Mouse (Mus musculus) lung, adult 18-20 months (tissue): Measurements from ENCODE around the gene Cnot8.

Experiments
- DNase-seq, 2 experiments: peaks; one replicate each; pipeline ENCODE4 v3.0.0; 2022; ENCODE audit warnings: mixed read lengths in 2 of 2

Cnot8 gene

DNA sequence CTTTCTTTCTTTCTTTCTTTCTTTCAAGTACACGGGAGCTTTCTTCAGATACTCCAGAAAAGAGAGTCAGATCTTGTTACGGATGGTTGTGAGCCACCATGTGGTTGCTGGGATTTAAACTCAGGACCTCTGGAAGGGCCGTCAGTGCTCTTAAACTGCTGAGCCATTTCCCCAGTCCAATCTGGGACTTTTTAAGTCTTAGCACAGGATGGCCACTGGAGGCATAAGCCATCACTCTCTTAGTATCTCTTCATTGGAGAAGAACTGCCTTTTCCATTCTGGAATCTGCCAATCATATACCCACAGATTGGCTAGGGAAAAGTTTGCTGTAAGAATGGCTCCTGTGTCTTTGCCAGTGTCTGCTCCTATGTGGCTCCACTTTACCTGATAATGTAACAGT is 3.1 kb downstream of the Cnot8 start:
- no peak for DNase-seq

GRCm38 (mm10) chr11:58107664-58108337 is 3.8 kb downstream of the Cnot8 start:
- DNase-seq = no peak

DNA sequence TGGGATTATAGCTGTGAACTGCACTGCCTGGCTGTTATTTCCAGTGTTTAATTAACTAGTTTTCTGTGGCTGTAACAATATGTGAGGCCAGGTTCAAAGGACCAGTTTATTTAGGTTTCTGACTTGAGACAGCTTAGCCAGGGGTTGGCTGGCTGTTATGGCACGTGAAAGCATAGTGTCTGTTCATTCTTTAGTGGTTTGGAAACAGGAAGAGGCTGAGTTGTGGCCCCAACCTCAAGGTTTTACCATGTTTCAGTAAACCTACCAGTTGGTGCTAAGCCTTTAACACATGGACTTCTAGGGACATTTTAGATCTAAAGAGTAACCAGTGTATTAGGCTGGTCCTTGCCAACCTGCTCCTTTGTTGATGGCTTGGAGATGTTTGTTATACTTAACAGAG is 12.6 kb downstream of the Cnot8 start:
- DNase-seq = no peak

- DNase-seq = no peak
Measured at GRCm38 (mm10) chr11:58117044-58117652, 13.2 kb downstream of the Cnot8 start.

DNA sequence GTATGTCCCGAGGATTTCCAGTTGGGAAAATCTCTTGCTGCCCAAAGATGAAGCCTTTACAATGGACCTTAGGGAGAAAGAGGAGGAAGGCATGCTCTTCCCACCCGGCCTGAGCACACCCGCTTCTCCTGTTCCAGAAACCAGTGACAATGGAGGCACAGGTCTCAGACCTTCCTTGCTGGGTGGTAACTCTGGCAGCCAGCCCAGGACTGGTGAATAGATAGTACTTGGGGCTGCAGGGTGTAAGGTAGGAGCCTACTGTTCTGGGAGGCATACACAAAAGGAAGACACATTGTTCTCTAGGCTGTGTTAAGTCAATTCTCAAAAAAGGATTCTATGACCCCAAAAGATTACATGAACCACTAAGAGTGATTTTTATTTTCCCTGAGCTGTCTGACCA is 16.7 kb downstream of the Cnot8 start:
- no peak for DNase-seq

- DNase-seq = no peak
Measured at GRCm38 (mm10) chr11:58121351-58121750, 17.4 kb downstream of the Cnot8 start.

GRCm38 (mm10) chr11:58123711-58124110 is 19.8 kb downstream of the Cnot8 start:
- no peak for DNase-seq

DNA sequence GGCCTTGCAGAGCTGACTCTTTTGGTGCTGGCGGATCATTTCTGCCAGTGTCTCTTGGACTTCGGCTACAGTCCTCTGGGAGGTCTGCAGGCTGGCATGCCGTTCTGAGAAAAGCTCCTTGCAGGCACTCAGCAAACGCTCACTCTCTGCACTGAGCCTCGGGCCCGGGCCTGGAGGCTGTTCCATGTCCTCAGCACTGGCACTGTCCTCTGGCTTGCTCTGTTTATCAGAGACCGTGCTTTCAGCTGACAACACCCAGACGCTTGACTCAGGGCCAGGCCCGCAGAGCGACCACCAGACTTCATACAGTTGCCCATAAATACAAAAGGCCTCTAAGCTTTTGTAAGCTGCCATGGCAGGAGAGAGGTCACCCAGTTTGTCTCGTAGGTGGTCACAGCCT is 21.1 kb downstream of the Cnot8 start:
- no peak for DNase-seq

GRCm38 (mm10) chr11:58126397-58127160 is 22.6 kb downstream of the Cnot8 start:
- DNase-seq = peak; percentile 35 to 54

- no peak for DNase-seq
Measured at GRCm38 (mm10) chr11:58127544-58127943, 23.6 kb downstream of the Cnot8 start.

DNA sequence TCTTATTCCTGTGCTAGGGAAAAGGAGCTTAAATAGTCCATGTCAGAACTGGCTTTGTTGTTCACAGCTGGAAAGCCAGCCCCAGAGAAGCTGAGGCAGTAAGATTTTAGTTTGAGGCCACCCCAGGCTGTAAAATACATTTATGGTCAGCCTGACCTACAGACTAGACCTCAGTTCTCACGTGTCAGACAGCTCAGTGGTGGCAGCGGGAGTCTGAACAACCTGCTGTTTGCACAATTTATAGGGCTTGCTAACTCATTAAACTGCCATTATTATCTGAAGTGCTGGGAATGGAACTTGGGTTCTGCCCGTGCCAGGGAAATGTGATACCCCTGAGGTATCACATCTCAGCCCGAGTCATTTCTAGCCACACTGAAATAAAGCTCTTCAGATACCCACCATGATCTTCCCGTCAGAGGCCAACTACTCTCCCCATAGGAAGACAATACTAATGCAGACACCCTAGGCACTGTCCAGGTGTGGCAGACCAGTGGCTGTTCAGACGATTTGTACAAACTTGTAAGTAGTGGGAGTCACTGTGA is 25.4 kb downstream of the Cnot8 start:
- DNase-seq = no peak

DNA sequence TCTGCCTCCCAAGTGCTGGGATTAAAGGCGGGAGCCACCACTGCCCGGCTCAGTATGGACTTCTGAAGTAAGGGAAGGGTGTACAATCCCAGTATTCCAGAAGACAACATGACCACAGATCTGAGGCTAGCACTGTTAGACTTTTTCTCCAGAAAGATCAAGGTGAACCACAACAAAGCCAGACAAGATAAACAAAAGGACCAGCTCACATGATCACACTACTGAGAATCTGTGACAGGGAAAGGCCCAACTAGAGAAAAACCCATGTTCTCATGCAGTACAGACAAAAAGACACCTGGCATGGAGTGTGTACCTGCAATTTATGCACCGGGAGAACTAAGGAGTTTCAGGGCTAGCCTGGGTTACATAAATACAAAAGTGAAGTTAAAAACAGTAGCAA is 28.1 kb downstream of the Cnot8 start:
- no peak for DNase-seq

- DNase-seq = no peak
Measured at GRCm38 (mm10) chr11:58134869-58135268, 30.9 kb downstream of the Cnot8 start.

DNA sequence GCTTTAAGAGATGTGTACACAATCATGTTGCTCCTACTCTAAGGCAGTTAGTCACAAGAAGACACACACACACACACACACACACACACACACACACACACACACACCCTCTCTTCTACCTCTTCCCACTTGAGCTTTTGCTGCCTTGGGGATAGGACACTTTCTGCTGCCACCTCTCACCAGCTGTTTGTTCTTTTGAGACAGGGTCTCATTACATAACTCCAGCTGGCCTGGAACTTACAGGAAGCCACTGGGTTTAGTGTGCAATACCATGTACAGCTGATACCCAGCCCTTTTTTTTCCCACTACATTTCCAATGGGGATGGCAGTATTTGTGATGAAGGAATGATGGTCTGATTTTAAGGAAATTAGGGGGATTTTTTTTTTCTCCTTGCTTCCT is 31.3 kb downstream of the Cnot8 start:
- DNase-seq = no peak

GRCm38 (mm10) chr11:58136677-58137076 is 32.7 kb downstream of the Cnot8 start:
- DNase-seq = no peak

- DNase-seq = no peak
Measured at GRCm38 (mm10) chr11:58138821-58139220, 34.9 kb downstream of the Cnot8 start.

- no peak for DNase-seq
Measured at GRCm38 (mm10) chr11:58139466-58139865, 35.5 kb downstream of the Cnot8 start.

GRCm38 (mm10) chr11:58143704-58144426 is 39.9 kb downstream of the Cnot8 start:
- DNase-seq = no peak

- no peak for DNase-seq
Measured at GRCm38 (mm10) chr11:58146241-58146640, 42.3 kb downstream of the Cnot8 start.

DNA sequence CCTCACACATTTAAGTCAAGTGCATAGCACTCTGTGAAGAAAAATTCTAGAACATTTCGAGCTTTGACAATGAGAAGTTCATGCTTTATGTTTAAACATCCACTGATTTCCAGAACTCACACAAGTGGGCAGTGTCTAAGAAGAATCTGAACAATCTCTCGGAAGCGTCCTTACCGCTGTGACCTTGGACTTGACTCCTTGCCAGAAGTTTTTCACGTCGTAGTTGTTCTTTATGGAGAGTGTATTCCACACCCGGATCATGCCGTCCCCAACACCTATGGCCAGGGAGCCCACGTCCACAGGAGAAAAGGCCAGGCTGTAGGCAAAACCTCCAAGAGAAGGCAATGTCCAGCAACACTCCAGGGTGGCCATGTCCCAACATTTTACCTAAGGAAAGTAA is 51.5 kb downstream of the Cnot8 start:
- no peak for DNase-seq

- no peak for DNase-seq
Measured at GRCm38 (mm10) chr11:58156871-58157270, 52.9 kb downstream of the Cnot8 start.

DNA sequence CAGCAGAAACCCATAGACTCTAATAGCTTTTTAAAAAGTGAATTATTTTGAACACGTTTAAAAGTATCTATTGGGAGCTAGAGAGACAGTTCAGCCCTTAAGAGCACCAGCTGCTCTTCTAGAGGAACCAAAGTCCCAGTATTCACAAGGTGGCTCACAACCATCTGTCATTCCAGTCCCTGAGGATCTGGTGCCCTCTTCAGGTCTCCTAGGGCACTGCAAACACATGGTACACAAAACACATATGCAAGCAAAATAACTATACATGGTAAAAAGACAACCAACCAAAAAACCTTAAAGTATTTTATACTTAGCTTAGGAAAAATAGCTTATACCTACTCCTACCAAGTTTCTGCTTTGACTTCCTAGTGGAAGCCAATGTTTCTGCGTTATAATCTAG is 61.1 kb downstream of the Cnot8 start:
- no peak for DNase-seq

DNA sequence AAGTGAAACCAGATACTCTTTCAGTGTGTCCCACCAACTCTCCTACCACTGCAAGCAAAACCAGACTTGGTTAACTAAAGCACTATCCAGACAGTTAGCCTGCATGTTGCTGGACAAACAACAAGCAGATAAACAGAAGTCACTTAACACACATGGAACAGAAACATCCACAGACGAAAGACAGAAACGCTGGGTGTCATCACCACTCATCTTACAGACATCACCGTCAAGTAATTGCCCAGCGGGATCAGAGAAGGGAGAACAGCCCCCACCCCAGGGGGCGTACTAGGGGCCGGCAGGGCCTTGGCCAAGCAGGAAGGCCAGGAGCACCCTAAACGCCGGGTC is 63.8 kb downstream of the Cnot8 start:
- no peak for DNase-seq
